Mouse (Mus musculus) heart, embryonic 13.5 days (tissue): ENCODE results near the gene Nudt11. TPM values are rescaled to one million over a fixed set of nuclear protein-coding genes. Genes with fewer than 3 reads are reported as not detected.
"Not testable (repeated sequence)": the region's sequence is repeated elsewhere in the genome, so short reads cannot be mapped to it uniquely, and the experiment has no call there.

ENCODE experiments used
- ATAC-seq: fragments of 200-750 bp; cut with Nextera tagmentation; 2 replicates; pipeline ENCODE4 v1.8.0; 2017; ENCODE audit warnings: moderate TSS enrichment; ENCODE audit not compliant: insufficient number of reproducible peaks, low FRiP score, low TSS enrichment; ENCODE audit errors: extremely low read depth
- H3K27ac ChIP-seq: fragments of 300-500 bp; sonication (generic); replicated peaks from 2 replicates; pipeline ENCODE4 v1.5.1; 2015; ENCODE audit warnings: moderate library complexity, mild to moderate bottlenecking, inconsistent platforms
- H3K27me3 ChIP-seq: fragments of 300-500 bp; sonication (generic); replicated peaks from 2 replicates; pipeline ENCODE4 v1.6.1; 2015; ENCODE audit warnings: mild to moderate bottlenecking, inconsistent platforms
- H3K36me3 ChIP-seq: fragments of 300-500 bp; sonication (generic); 2 replicates; pipeline ENCODE4 v1.6.1; 2015; ENCODE audit warnings: mild to moderate bottlenecking, inconsistent platforms
- H3K4me1 ChIP-seq: fragments of 300-500 bp; sonication (generic); 2 replicates; pipeline ENCODE4 v1.6.1; 2015; ENCODE audit warnings: inconsistent platforms
- H3K4me2 ChIP-seq: fragments of 300-500 bp; sonication (generic); 2 replicates; pipeline ENCODE4 v1.6.1; 2015; ENCODE audit warnings: inconsistent platforms, mild to moderate bottlenecking, moderate library complexity
- H3K4me3 ChIP-seq: fragments of 300-500 bp; sonication (generic); 2 replicates; pipeline ENCODE4 v1.5.1; 2015; ENCODE audit warnings: moderate library complexity, mild to moderate bottlenecking, inconsistent platforms
- H3K9ac ChIP-seq: fragments of 300-500 bp; sonication (generic); 2 replicates; pipeline ENCODE4 v1.6.1; 2015; ENCODE audit warnings: inconsistent platforms, mild to moderate bottlenecking, moderate library complexity
- H3K9me3 ChIP-seq: fragments of 300-500 bp; sonication (generic); 2 replicates; pipeline ENCODE4 v1.6.1; 2016; ENCODE audit warnings: inconsistent platforms
- WGBS: fragments of 180-500 bp; shearing (Covaris S2); methylation state at CpG from one replicate; pipeline ENCODE4 v1.1.7; 2015; ENCODE audit warnings: mixed read lengths; 5-methylcytosine and 5-hydroxymethylcytosine counted together
- microRNA-seq: library from miRNA; unstranded; fragments of <30 nt; microRNA quantifications from one replicate; pipeline ENCODE4, GENCODE M21; 2016
- polyA plus RNA-seq: library from polyadenylated mRNA; unstranded; fragments of >200 nt; fragmentation: Nextera tagmentation; extraction: Ambion mirVana; gene quantifications from 2 replicates; pipeline ENCODE4 v1.2.1, GENCODE M21; 2015

Gene Nudt11
- polyA plus RNA-seq, result 4.2 and 4.8 TPM in 2 replicates

GRCm38 (mm10) chrX:6047066-6047935 is at the start of gene Nudt11:
Gene Nudt11, plus strand, starts transcription at chrX:6047453.
- H3K4me1 ChIP-seq, H3K27me3 ChIP-seq, H3K27ac ChIP-seq, H3K36me3 ChIP-seq, H3K9me3 ChIP-seq: not testable (repeated sequence)
- H3K4me2 ChIP-seq, result peak within 1 kb of the TSS; percentile 64
- 8% methylated on average over 10 of the region's 121 CpGs for WGBS
- peak within 1 kb of the TSS; percentile 45 for H3K4me3 ChIP-seq
- peak; percentile 66; the same call in 1 of the 2 replicates for ATAC-seq
- peak within 1 kb of the TSS; percentile 68 for H3K9ac ChIP-seq

DNA sequence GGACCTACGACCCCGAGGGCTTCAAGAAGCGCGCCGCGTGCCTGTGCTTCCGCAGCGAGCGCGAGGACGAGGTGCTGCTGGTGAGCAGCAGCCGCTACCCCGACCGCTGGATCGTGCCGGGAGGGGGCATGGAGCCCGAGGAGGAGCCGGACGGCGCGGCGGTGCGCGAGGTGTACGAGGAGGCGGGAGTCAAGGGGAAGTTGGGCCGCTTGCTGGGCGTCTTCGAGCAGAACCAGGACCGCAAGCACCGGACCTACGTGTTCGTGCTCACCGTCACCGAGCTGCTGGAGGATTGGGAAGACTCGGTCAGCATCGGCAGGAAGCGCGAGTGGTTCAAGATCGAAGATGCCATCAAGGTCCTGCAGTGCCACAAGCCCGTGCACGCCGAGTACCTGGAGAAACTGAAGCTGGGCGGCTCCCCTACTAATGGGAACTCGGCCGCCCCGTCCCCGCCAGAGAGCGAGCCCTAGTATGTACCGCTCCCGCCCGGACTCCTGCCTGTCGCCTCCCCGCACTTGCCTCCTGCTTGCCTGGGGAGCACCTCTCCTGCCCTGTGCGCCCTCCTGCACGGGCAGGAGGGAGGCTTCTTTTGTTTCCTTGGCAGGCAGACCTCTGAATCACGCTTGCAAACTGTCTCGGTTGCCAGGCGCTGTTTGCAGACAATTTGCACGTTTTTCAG is 822 bp downstream of the Nudt11 start:
- ATAC-seq, result peak; percentile 58; the same call in 1 of the 2 replicates
- H3K4me1 ChIP-seq, H3K27me3 ChIP-seq, H3K9me3 ChIP-seq, H3K36me3 ChIP-seq, H3K27ac ChIP-seq: not testable (repeated sequence)
- Histone ChIP-seq H3K9ac (peak overlapping the region; percentile 68; the same call in 1 of the 2 replicates), H3K4me3 (peak overlapping the region; percentile 45), H3K4me2 (peak overlapping the region; percentile 64)
- 6% methylated on average over 3 of the region's 60 CpGs for WGBS

- Histone ChIP-seq H3K27ac (no peak overlapping the region), H3K36me3 (no peaks in the 10 kb centered on the region), H3K9ac (no peak overlapping the region), H3K9me3 (no peaks in the 10 kb centered on the region), H3K4me2 (no peak overlapping the region), H3K27me3 (no peaks in the 10 kb centered on the region; the same call in 1 of the 2 replicates), H3K4me3 (no peak overlapping the region), H3K4me1 (no peaks in the 10 kb centered on the region)
- ATAC-seq, result no peak
- WGBS, result 50% methylated on average over 1 of the region's 1 CpGs
These were observed 14.3 kb downstream of the Nudt11 start for GRCm38 (mm10) chrX:6061563-6061962.

GRCm38 (mm10) chrX:6082954-6083680 is 35.9 kb downstream of the Nudt11 start, which contains the start of gene AU022751:
Gene AU022751, minus strand, starts transcription at chrX:6083419.
- no peak within 1 kb of the TSS for H3K9ac ChIP-seq
- H3K4me1 ChIP-seq, result no peaks in the 10 kb centered on the region
- no peak within 1 kb of the TSS for H3K27ac ChIP-seq
- H3K27me3 ChIP-seq, result no peaks in the 10 kb centered on the region
- ATAC-seq, result no peak
- WGBS, result 76% methylated on average over 39 of the region's 39 CpGs
- no peaks in the 10 kb centered on the region for H3K36me3 ChIP-seq
- H3K4me2 ChIP-seq, result no peak within 1 kb of the TSS
- H3K4me3 ChIP-seq, result no peak within 1 kb of the TSS
- H3K9me3 ChIP-seq, result peaks cover 23% of the 10 kb centered on the region

- H3K36me3 ChIP-seq, result no peaks in the 10 kb centered on the region
- H3K27me3 ChIP-seq, result peaks cover 13% of the 10 kb centered on the region; the same call in 1 of the 2 replicates
- H3K27ac ChIP-seq, result no peak overlapping the region
- H3K9ac ChIP-seq, result no peak overlapping the region
- no peak for ATAC-seq
- WGBS, result 19% methylated on average over 12 of the region's 12 CpGs
- peak overlapping the region; percentile 65 for H3K4me2 ChIP-seq
- H3K9me3 ChIP-seq, result no peaks in the 10 kb centered on the region
- H3K4me3 ChIP-seq, result peak overlapping the region; percentile 48
- H3K4me1 ChIP-seq, result no peaks in the 10 kb centered on the region
These were observed 44.3 kb downstream of the Nudt11 start for GRCm38 (mm10) chrX:6091547-6091946.

GRCm38 (mm10) chrX:6091996-6092757 is 44.9 kb downstream of the Nudt11 start:
- H3K9me3 ChIP-seq, result no peaks in the 10 kb centered on the region
- WGBS, result 7% methylated on average over 28 of the region's 30 CpGs
- no peak for ATAC-seq
- peak overlapping the region; percentile 48 for H3K4me3 ChIP-seq
- H3K4me2 ChIP-seq, result peak overlapping the region; percentile 65
- peak overlapping the region; percentile 52; the same call in 1 of the 2 replicates for H3K9ac ChIP-seq
- H3K27ac ChIP-seq, result no peak overlapping the region
- H3K27me3 ChIP-seq, result peaks cover 13% of the 10 kb centered on the region; the same call in 1 of the 2 replicates
- no peaks in the 10 kb centered on the region for H3K4me1 ChIP-seq
- no peaks in the 10 kb centered on the region for H3K36me3 ChIP-seq

Small RNA genes within 50 kb of the gene (microRNA-seq; reads per million reads assigned to microRNA genes)
- gene Gm27360, result not detected

Other genes starting within 250 kb of the Nudt11 start
- not detected in 2 replicates for gene AU022751, start 36.0 kb downstream of the Nudt11 start, polyA plus RNA-seq
- gene Nudt10, start 125.6 kb downstream of the Nudt11 start, polyA plus RNA-seq, result 3.6 and 4.0 TPM in 2 replicates